Mouse (Mus musculus) hindbrain, embryonic 16.5 days (tissue): ENCODE results near the gene Afg3l1. TPM values are rescaled to one million over a fixed set of nuclear protein-coding genes. Genes with fewer than 3 reads are reported as not detected.

ENCODE experiments used
- ATAC-seq: fragments of 200-750 bp; cut with Nextera tagmentation; 2 replicates; pipeline ENCODE4 v1.8.0; 2017; ENCODE audit warnings: moderate TSS enrichment, moderate library complexity
- H3K27ac ChIP-seq: fragments of 300-500 bp; sonication (generic); 2 replicates; pipeline ENCODE4 v1.5.1; 2014; ENCODE audit warnings: low read depth, mild to moderate bottlenecking, control low read depth, low read length, moderate library complexity
- H3K27me3 ChIP-seq: fragments of 300-500 bp; sonication (generic); replicated peaks from 2 replicates; pipeline ENCODE4 v1.6.1; 2014; ENCODE audit warnings: low read length; ENCODE audit not compliant: control insufficient read depth, insufficient read depth
- H3K36me3 ChIP-seq: fragments of 300-500 bp; sonication (generic); 2 replicates; pipeline ENCODE4 v1.6.1; 2014; ENCODE audit warnings: mild to moderate bottlenecking, low read length, moderate library complexity, mixed read lengths; ENCODE audit not compliant: control insufficient read depth, insufficient read depth
- H3K4me1 ChIP-seq: fragments of 300-500 bp; sonication (generic); 2 replicates; pipeline ENCODE4 v1.6.1; 2014; ENCODE audit warnings: low read depth, low read length; ENCODE audit not compliant: control insufficient read depth, insufficient read depth
- H3K4me2 ChIP-seq: fragments of 300-500 bp; sonication (generic); 2 replicates; pipeline ENCODE4 v1.6.1; 2014; ENCODE audit warnings: mild to moderate bottlenecking, low read length, control low read depth, moderate library complexity
- H3K4me3 ChIP-seq: fragments of 300-500 bp; sonication (generic); 2 replicates; pipeline ENCODE4 v1.5.1; 2014; ENCODE audit warnings: mild to moderate bottlenecking, low read length, control low read depth, moderate library complexity
- H3K9ac ChIP-seq: fragments of 300-500 bp; sonication (generic); 2 replicates; pipeline ENCODE4 v1.6.1; 2014; ENCODE audit warnings: low read depth, mild to moderate bottlenecking, control low read depth, low read length, moderate library complexity
- H3K9me3 ChIP-seq: fragments of 300-500 bp; sonication (generic); 2 replicates; pipeline ENCODE4 v1.6.1; 2014; ENCODE audit warnings: mild to moderate bottlenecking, low read length, moderate library complexity; ENCODE audit not compliant: control insufficient read depth
- WGBS: fragments of 180-500 bp; shearing (Covaris S2); extraction: QIAGEN DNeasy Blood & Tissue Kit; methylation state at CpG from one replicate; pipeline ENCODE4 v1.1.7; 2014; 5-methylcytosine and 5-hydroxymethylcytosine counted together
- polyA plus RNA-seq: library from polyadenylated mRNA; unstranded; fragments of >200 nt; fragmentation: Nextera tagmentation; extraction: Ambion mirVana; gene quantifications from 2 replicates; pipeline ENCODE4 v1.2.1, GENCODE M21; 2015

Afg3l1 gene
- polyA plus RNA-seq, 1 experiment from 2014 or later, result 48.7 TPM

GRCm38 (mm10) chr8:123504591-123505195 lies 27.0 kb downstream of the Afg3l1 start:
- H3K36me3 ChIP-seq, result peaks cover 64% of the 10 kb centered on the region
- H3K4me3 ChIP-seq, result no peak overlapping the region
- ATAC-seq, result no peak
- no peaks in the 10 kb centered on the region for H3K4me1 ChIP-seq
- no peak overlapping the region for H3K27ac ChIP-seq
- H3K4me2 ChIP-seq, result no peak overlapping the region
- no peaks in the 10 kb centered on the region for H3K9me3 ChIP-seq
- WGBS, result 83% methylated on average over 9 of the region's 9 CpGs
- H3K27me3 ChIP-seq, result no peaks in the 10 kb centered on the region
- H3K9ac ChIP-seq, result no peak overlapping the region

- no peak overlapping the region for H3K9ac ChIP-seq
- H3K4me2 ChIP-seq, result no peak overlapping the region
- WGBS, result 65% methylated on average over 4 of the region's 4 CpGs
- H3K27ac ChIP-seq, result no peak overlapping the region
- ATAC-seq, result no peak
- peaks cover 60% of the 10 kb centered on the region for H3K36me3 ChIP-seq
- no peaks in the 10 kb centered on the region for H3K4me1 ChIP-seq
- H3K9me3 ChIP-seq, result no peaks in the 10 kb centered on the region
- no peak overlapping the region for H3K4me3 ChIP-seq
- no peaks in the 10 kb centered on the region for H3K27me3 ChIP-seq
Measured at GRCm38 (mm10) chr8:123505267-123505666, 27.6 kb downstream of the Afg3l1 start.

GRCm38 (mm10) chr8:123505695-123506094 lies 28.0 kb downstream of the Afg3l1 start:
- Histone ChIP-seq H3K36me3 (peaks cover 58% of the 10 kb centered on the region), H3K4me1 (no peaks in the 10 kb centered on the region), H3K9me3 (no peaks in the 10 kb centered on the region), H3K4me3 (no peak overlapping the region), H3K4me2 (no peak overlapping the region), H3K9ac (no peak overlapping the region), H3K27me3 (no peaks in the 10 kb centered on the region), H3K27ac (no peak overlapping the region)
- no peak for ATAC-seq
- WGBS, result 74% methylated on average over 9 of the region's 9 CpGs

GRCm38 (mm10) chr8:123507153-123507552 lies 29.4 kb downstream of the Afg3l1 start:
- H3K36me3 ChIP-seq, result peaks cover 54% of the 10 kb centered on the region
- WGBS, result 100% methylated on average over 5 of the region's 5 CpGs
- no peaks in the 10 kb centered on the region for H3K4me1 ChIP-seq
- no peak overlapping the region for H3K9ac ChIP-seq
- H3K27me3 ChIP-seq, result no peaks in the 10 kb centered on the region
- no peaks in the 10 kb centered on the region for H3K9me3 ChIP-seq
- no peak overlapping the region for H3K4me3 ChIP-seq
- no peak overlapping the region for H3K27ac ChIP-seq
- ATAC-seq, result no peak
- H3K4me2 ChIP-seq, result no peak overlapping the region

GRCm38 (mm10) chr8:123510819-123511218 lies 33.1 kb downstream of the Afg3l1 start:
- no peak overlapping the region for H3K27ac ChIP-seq
- peaks cover 37% of the 10 kb centered on the region for H3K36me3 ChIP-seq
- no peak overlapping the region for H3K4me3 ChIP-seq
- no peak for ATAC-seq
- peaks cover 17% of the 10 kb centered on the region for H3K4me1 ChIP-seq
- H3K27me3 ChIP-seq, result no peaks in the 10 kb centered on the region
- no peak overlapping the region for H3K4me2 ChIP-seq
- WGBS, result 83% methylated on average over 5 of the region's 5 CpGs
- H3K9ac ChIP-seq, result no peak overlapping the region
- no peaks in the 10 kb centered on the region for H3K9me3 ChIP-seq

- Histone ChIP-seq H3K9ac (peak overlapping the region; percentile 86), H3K36me3 (peaks cover 7% of the 10 kb centered on the region; the same call in 1 of the 2 replicates), H3K4me3 (peak overlapping the region; percentile 54), H3K4me2 (peak overlapping the region; percentile 62), H3K9me3 (no peaks in the 10 kb centered on the region), H3K27me3 (no peaks in the 10 kb centered on the region), H3K27ac (peak overlapping the region; percentile 88), H3K4me1 (peaks cover 25% of the 10 kb centered on the region)
- WGBS, result 4% methylated on average over 9 of the region's 9 CpGs
- ATAC-seq, result no peak
Measured at GRCm38 (mm10) chr8:123514136-123514535, 36.4 kb downstream of the Afg3l1 start.

GRCm38 (mm10) chr8:123514781-123515539 lies 37.3 kb downstream of the Afg3l1 start, which contains the start of gene Dbndd1:
Gene Dbndd1 (minus strand): TSS chr8:123515463.
- H3K4me2 ChIP-seq, result peak within 1 kb of the TSS; percentile 62
- ATAC-seq, result peak; percentile 58

GRCm38 (mm10) chr8:123515540-123515897 lies 37.8 kb downstream of the Afg3l1 start:
- H3K4me3 ChIP-seq, result peak overlapping the region; percentile 54
- H3K9me3 ChIP-seq, result no peaks in the 10 kb centered on the region
- no peak for ATAC-seq
- peaks cover under 1% of the 10 kb centered on the region; the same call in 1 of the 2 replicates for H3K36me3 ChIP-seq
- H3K4me1 ChIP-seq, result peaks cover 32% of the 10 kb centered on the region
- H3K4me2 ChIP-seq, result peak overlapping the region; percentile 62
- no peaks in the 10 kb centered on the region for H3K27me3 ChIP-seq
- peak overlapping the region; percentile 86 for H3K9ac ChIP-seq
- 0% methylated on average over 4 of the region's 11 CpGs for WGBS
- H3K27ac ChIP-seq, result peak overlapping the region; percentile 88

More at GRCm38 (mm10) chr8:123514781-123515539, 37.3 kb downstream of the Afg3l1 start, which contains the start of gene Dbndd1:
- H3K36me3 ChIP-seq, result no peaks in the 10 kb centered on the region
- H3K4me1 ChIP-seq, result peaks cover 32% of the 10 kb centered on the region
- H3K27ac ChIP-seq, result peak within 1 kb of the TSS; percentile 88
- 1% methylated on average over 44 of the region's 63 CpGs for WGBS
- peak within 1 kb of the TSS; percentile 54 for H3K4me3 ChIP-seq
- H3K27me3 ChIP-seq, result no peaks in the 10 kb centered on the region
- H3K9ac ChIP-seq, result peak within 1 kb of the TSS; percentile 86
- no peaks in the 10 kb centered on the region for H3K9me3 ChIP-seq

GRCm38 (mm10) chr8:123516596-123516995 lies 38.9 kb downstream of the Afg3l1 start:
- Histone ChIP-seq H3K9me3 (no peaks in the 10 kb centered on the region), H3K36me3 (peaks cover 2% of the 10 kb centered on the region; the same call in 1 of the 2 replicates), H3K4me1 (peaks cover 32% of the 10 kb centered on the region), H3K4me3 (no peak overlapping the region), H3K27me3 (no peaks in the 10 kb centered on the region), H3K9ac (no peak overlapping the region), H3K27ac (no peak overlapping the region), H3K4me2 (no peak overlapping the region)
- 41% methylated on average over 2 of the region's 2 CpGs for WGBS
- ATAC-seq, result no peak
